Mouse (Mus musculus) midbrain, embryonic 13.5 days (tissue): Measurements from ENCODE around the gene Fat3. TPM values are rescaled to one million over a fixed set of nuclear protein-coding genes. Genes with fewer than 3 reads are reported as not detected.

Experiments
- ATAC-seq: fragments of 200-750 bp; cut with Nextera tagmentation; 2 replicates; pipeline ENCODE4 v1.8.0; 2017; ENCODE audit warnings: mild to moderate bottlenecking, moderate TSS enrichment, moderate library complexity
- H3K27ac ChIP-seq: fragments of 300-500 bp; sonication (generic); 2 replicates; pipeline ENCODE4 v1.5.1; 2015; ENCODE audit warnings: inconsistent platforms, mild to moderate bottlenecking, moderate library complexity
- H3K27me3 ChIP-seq: fragments of 300-500 bp; sonication (generic); 2 replicates; pipeline ENCODE4 v1.6.1; 2015; ENCODE audit warnings: mild to moderate bottlenecking, inconsistent platforms
- H3K36me3 ChIP-seq: fragments of 300-500 bp; sonication (generic); 2 replicates; pipeline ENCODE4 v1.6.1; 2015; ENCODE audit warnings: mild to moderate bottlenecking, inconsistent platforms
- H3K4me1 ChIP-seq: fragments of 300-500 bp; sonication (generic); replicated peaks from 2 replicates; pipeline ENCODE4 v1.6.1; 2015; ENCODE audit warnings: inconsistent platforms
- H3K4me2 ChIP-seq: fragments of 300-500 bp; sonication (generic); replicated peaks from 2 replicates; pipeline ENCODE4 v1.6.1; 2015; ENCODE audit warnings: moderate library complexity, mild to moderate bottlenecking, inconsistent platforms
- H3K4me3 ChIP-seq: fragments of 300-500 bp; sonication (generic); replicated peaks from 2 replicates; pipeline ENCODE4 v1.5.1; 2015; ENCODE audit warnings: mild to moderate bottlenecking, inconsistent platforms
- H3K9ac ChIP-seq: fragments of 300-500 bp; sonication (generic); replicated peaks from 2 replicates; pipeline ENCODE4 v1.6.1; 2015; ENCODE audit warnings: mild to moderate bottlenecking, inconsistent platforms
- H3K9me3 ChIP-seq: fragments of 300-500 bp; sonication (generic); 2 replicates; pipeline ENCODE4 v1.6.1; 2016; ENCODE audit warnings: mild to moderate bottlenecking, inconsistent platforms
- WGBS: fragments of 180-500 bp; shearing (Covaris S2); methylation state at CpG from one replicate; pipeline ENCODE4 v1.1.7; 2015; 5-methylcytosine and 5-hydroxymethylcytosine counted together
- polyA plus RNA-seq: library from polyadenylated mRNA; unstranded; fragments of >200 nt; fragmentation: Nextera tagmentation; extraction: Ambion mirVana; gene quantifications from 2 replicates; pipeline ENCODE4 v1.2.1, GENCODE M21; 2015

The Fat3 gene
- polyA plus RNA-seq, 1 experiment from 2014 or later = 15.4 TPM

DNA sequence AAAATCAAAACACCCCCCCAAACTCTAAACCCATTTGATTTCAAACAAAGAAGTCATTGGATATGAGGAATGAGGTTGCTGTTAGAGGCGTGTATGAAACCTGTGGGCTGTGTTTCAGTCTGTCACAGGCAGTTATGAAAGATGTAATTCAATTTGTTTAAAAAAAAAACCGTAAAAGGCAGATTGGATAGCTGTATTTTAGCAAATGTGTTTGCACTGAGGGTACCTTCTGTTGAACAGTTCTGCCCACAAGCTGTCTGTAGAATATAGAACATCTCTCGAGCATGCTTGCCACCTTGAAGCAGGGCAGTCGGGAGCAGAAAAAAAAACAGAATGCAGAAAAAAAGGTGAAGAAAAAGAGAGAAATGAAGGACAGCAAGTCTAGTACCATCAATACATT lies 472.0 kb downstream of the Fat3 start:
- whole genome bisulfite sequencing = 76% methylated on average over 4 of the region's 4 CpGs
- no peak overlapping the region for H3K27ac ChIP-seq

DNA sequence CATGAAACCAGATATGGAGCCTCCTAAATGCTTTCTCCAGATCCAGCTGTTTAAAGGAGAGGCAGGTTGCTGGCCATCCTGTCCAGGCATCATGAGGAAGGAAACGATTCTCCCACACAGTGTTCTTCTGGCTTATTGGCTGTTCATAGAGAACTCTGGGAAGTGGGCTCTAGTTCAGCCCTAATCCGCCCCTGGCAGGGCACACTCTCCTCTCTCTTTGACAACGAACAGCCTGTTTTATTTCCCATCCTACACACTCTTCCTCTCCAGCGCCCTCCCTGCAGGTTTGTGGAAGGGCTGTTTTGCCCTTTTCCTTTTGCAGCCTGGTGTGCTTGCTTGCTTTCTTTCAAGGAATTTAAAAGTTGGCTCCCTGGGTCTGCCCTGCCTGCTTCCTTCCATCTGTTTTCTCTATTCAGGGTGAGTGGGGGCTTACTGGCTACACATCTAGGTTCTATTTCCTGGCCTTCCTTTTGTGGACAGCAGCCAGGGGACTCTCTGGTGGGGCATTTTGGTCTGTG lies 472.6 kb downstream of the Fat3 start:
- no peak overlapping the region for H3K4me2 ChIP-seq
- ATAC-seq = no peak

More for the DNA sequence above, 472.0 kb downstream of the Fat3 start:
- Histone ChIP-seq H3K9me3 (no peaks in the 10 kb centered on the region), H3K36me3 (no peaks in the 10 kb centered on the region), H3K27me3 (no peaks in the 10 kb centered on the region), H3K4me3 (no peak overlapping the region), H3K9ac (no peak overlapping the region), H3K4me1 (no peaks in the 10 kb centered on the region), H3K4me2 (no peak overlapping the region)
- ATAC-seq = no peak

DNA sequence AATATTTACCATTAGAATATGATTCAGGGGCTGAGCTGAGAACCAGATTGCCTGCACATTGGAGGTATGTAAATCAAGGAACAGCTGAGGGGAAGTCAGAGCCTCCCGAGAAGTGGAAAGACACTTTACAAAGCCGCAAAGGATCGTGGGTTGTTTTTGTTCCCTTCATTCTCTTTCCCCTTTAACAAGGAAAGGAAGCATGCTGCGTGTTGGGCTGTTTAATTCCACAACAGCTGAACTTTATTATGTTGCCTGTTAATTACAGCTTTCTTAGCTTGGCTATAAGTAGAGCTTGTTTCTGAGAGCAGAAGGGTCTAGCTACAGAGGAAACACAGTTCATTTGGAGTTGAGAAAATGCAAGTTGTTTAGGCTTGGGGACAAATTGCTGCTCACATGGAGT lies 475.0 kb downstream of the Fat3 start:
- Histone ChIP-seq H3K4me3 (no peak overlapping the region), H3K9me3 (no peaks in the 10 kb centered on the region), H3K4me2 (no peak overlapping the region), H3K27me3 (no peaks in the 10 kb centered on the region), H3K36me3 (no peaks in the 10 kb centered on the region), H3K4me1 (no peaks in the 10 kb centered on the region), H3K9ac (no peak overlapping the region), H3K27ac (no peak overlapping the region)
- no peak for ATAC-seq
- 63% methylated on average over 4 of the region's 4 CpGs for WGBS

More for the DNA sequence above, 472.6 kb downstream of the Fat3 start:
- H3K4me1 ChIP-seq = no peaks in the 10 kb centered on the region
- H3K27me3 ChIP-seq = no peaks in the 10 kb centered on the region
- no peak overlapping the region for H3K9ac ChIP-seq
- 46% methylated on average over 4 of the region's 4 CpGs for WGBS
- H3K9me3 ChIP-seq = no peaks in the 10 kb centered on the region
- no peak overlapping the region for H3K27ac ChIP-seq
- no peak overlapping the region for H3K4me3 ChIP-seq
- no peaks in the 10 kb centered on the region for H3K36me3 ChIP-seq

DNA sequence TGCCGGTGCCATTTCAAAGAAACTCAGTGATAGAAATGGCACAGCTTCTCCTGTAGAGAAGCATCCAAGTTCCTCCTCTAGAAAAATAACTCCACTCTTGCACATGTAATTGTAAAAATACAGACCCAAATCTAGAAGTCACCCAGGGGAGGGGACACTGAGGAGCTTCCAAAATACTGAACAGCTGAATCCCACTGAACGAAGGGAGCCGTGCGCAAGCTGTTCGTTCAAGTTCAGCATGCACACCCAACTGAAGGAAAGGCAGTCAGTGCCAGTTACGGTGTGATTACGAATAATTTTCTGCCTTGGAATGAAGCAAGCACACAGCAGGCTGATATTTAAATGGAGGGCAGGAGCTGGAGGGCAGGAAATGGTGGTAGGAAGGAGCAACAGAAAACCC lies 476.4 kb downstream of the Fat3 start:
- 91% methylated on average over 7 of the region's 7 CpGs for WGBS
- Histone ChIP-seq H3K4me1 (no peaks in the 10 kb centered on the region), H3K4me2 (no peak overlapping the region), H3K4me3 (no peak overlapping the region), H3K27ac (no peak overlapping the region), H3K9me3 (no peaks in the 10 kb centered on the region), H3K27me3 (no peaks in the 10 kb centered on the region), H3K36me3 (no peaks in the 10 kb centered on the region), H3K9ac (no peak overlapping the region)
- no peak for ATAC-seq

DNA sequence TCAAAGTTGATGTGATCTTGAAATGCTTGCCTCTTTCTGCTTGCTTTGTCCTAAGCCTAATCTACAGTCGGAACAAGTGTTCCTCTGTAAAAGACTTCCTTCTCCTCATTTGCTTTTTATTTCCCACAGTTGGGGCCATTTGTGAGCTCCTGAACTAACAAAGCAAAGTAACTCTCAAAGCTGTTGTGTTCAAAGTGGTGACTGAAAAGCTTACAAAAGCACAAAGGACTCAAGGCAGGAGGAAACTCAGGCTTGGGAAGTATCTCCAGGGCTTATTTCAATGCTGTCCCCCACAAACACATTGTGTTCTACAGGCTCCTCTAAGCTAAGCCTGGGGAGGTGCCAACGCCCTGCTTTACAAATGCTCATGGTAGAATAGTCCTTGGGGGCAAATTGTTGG lies 487.0 kb downstream of the Fat3 start:
- no peak for ATAC-seq
- Histone ChIP-seq H3K4me2 (no peak overlapping the region), H3K9me3 (no peaks in the 10 kb centered on the region; the same call in 1 of the 2 replicates), H3K36me3 (no peaks in the 10 kb centered on the region), H3K9ac (no peak overlapping the region), H3K27me3 (no peaks in the 10 kb centered on the region), H3K4me1 (no peaks in the 10 kb centered on the region), H3K27ac (no peak overlapping the region), H3K4me3 (no peak overlapping the region)
- WGBS = 16% methylated on average over 2 of the region's 2 CpGs

DNA sequence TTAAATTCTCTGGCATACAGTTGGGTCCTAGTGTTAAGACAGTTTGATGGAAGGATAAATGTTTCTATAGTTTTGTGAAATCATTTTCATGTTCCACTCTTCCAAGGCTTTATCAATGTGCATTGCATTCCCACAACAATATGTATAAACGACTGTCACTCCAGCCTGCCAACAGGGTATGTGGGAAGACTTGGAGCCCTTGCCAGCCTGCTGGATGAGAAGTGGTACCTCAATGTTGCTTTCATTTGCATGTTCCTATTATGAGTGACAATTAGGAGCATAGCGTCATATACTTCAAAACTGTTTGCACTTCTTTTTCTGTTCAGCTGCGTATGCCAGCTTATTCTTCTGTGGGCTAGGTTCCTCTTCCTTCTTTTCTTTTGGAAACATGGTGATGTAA lies 489.7 kb downstream of the Fat3 start:
- no peak for ATAC-seq
- no peak overlapping the region for H3K27ac ChIP-seq
- peaks cover 1% of the 10 kb centered on the region for H3K36me3 ChIP-seq
- no peaks in the 10 kb centered on the region for H3K27me3 ChIP-seq
- no peak overlapping the region for H3K9ac ChIP-seq
- H3K4me2 ChIP-seq = no peak overlapping the region
- no peaks in the 10 kb centered on the region; the same call in 1 of the 2 replicates for H3K9me3 ChIP-seq
- WGBS = 95% methylated on average over 3 of the region's 3 CpGs
- H3K4me3 ChIP-seq = no peak overlapping the region
- no peaks in the 10 kb centered on the region for H3K4me1 ChIP-seq

DNA sequence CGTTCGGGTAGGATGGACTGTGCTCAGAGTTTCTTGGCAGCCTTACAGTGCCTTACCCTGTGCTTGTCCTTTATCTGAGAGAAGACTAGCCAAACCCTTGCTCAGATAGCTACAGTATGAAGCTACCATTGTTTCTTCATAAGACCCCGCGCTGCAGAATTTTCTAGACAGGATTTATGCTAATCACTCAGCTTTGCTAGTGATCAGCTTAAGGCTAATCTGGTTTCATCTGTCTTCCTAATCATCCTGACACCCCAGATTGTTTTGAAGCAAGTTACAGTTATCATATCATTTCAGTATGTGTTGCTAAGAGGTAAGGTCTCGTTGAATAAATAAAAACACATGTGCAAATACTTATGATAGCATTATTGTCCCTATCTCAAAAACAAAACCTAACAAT lies 493.6 kb downstream of the Fat3 start:
- H3K27ac ChIP-seq = no peak overlapping the region
- peaks cover 12% of the 10 kb centered on the region for H3K36me3 ChIP-seq
- WGBS = 89% methylated on average over 5 of the region's 5 CpGs
- H3K9me3 ChIP-seq = no peaks in the 10 kb centered on the region; the same call in 1 of the 2 replicates
- no peak overlapping the region for H3K4me3 ChIP-seq
- no peaks in the 10 kb centered on the region for H3K4me1 ChIP-seq
- no peaks in the 10 kb centered on the region for H3K27me3 ChIP-seq
- H3K4me2 ChIP-seq = no peak overlapping the region
- no peak overlapping the region for H3K9ac ChIP-seq
- no peak for ATAC-seq

DNA sequence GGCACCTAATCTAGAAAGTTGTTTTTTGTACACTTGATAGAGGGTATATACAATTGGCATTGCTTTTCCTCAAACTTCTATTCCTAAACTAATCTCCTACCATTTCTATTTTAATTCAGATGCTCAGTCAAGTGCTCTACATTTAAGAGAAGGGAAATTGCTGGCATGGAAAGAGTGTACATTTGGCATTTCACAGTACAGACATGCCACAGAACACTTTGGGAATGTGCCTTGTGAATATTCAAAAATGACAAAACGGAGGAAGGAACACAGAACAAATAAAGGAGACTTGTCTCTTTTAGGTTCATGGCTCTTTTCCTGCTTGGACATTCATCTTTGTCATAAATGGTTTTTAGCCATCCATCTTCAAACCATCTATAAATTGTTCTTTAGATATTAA lies 498.1 kb downstream of the Fat3 start:
- Histone ChIP-seq H3K9me3 (no peaks in the 10 kb centered on the region), H3K4me1 (no peaks in the 10 kb centered on the region), H3K27me3 (no peaks in the 10 kb centered on the region), H3K9ac (no peak overlapping the region), H3K27ac (no peak overlapping the region), H3K36me3 (peaks cover 27% of the 10 kb centered on the region), H3K4me2 (no peak overlapping the region), H3K4me3 (no peak overlapping the region)
- 84% methylated on average over 1 of the region's 1 CpGs for WGBS
- ATAC-seq = no peak

DNA sequence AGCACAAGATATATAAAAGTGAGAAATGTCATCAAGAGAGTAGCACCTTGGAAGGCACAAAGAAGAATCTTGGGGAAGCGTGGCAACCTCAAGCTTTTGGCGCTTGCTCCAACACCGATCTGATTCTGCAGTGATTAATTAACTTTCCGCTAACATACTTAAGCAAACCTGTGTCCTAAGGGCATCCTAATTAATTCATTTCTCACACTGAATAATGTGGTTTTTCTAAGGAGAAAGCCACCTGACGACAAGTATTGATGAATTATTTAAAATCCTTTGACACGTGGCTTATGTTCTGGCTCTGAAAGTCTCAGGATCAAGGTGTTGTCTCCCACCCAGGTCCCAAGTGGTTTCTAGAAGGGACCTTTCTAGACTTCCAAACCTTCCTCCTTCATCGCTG lies 506.3 kb downstream of the Fat3 start:
- Histone ChIP-seq H3K4me1 (peaks cover 7% of the 10 kb centered on the region; the same call in 1 of the 2 replicates), H3K9me3 (no peaks in the 10 kb centered on the region), H3K9ac (no peak overlapping the region), H3K27ac (no peak overlapping the region), H3K4me2 (no peak overlapping the region), H3K36me3 (peaks cover 43% of the 10 kb centered on the region), H3K4me3 (no peak overlapping the region), H3K27me3 (no peaks in the 10 kb centered on the region)
- 0 out of 2 replicates have a peak, but pooled peaks have one; percentile 41 for ATAC-seq
- WGBS = 67% methylated on average over 7 of the region's 7 CpGs

DNA sequence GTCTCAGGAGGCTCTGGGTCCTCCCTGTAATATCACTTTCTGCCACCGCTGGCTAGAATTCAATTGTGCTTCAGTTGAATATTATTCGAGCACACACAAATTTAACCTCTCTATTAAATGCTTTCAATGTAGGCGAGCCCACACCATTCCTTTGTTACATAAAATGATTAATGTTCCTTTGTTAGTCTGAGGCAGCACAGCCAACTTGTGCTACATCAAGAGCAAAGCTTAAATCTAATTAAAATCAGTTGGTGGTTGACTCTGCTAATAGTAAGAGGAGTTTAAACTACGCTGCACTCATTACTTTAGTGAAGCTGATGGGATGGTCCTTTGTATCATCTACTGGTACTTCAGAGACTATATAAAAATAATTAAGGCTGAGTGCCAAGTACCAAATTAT lies 506.9 kb downstream of the Fat3 start:
- H3K27ac ChIP-seq = no peak overlapping the region
- H3K4me2 ChIP-seq = no peak overlapping the region
- no peaks in the 10 kb centered on the region for H3K27me3 ChIP-seq
- WGBS = 62% methylated on average over 4 of the region's 4 CpGs
- H3K4me1 ChIP-seq = peaks cover 7% of the 10 kb centered on the region; the same call in 1 of the 2 replicates
- H3K9me3 ChIP-seq = no peaks in the 10 kb centered on the region
- no peak overlapping the region for H3K4me3 ChIP-seq
- H3K36me3 ChIP-seq = peaks cover 39% of the 10 kb centered on the region
- no peak for ATAC-seq
- no peak overlapping the region for H3K9ac ChIP-seq

DNA sequence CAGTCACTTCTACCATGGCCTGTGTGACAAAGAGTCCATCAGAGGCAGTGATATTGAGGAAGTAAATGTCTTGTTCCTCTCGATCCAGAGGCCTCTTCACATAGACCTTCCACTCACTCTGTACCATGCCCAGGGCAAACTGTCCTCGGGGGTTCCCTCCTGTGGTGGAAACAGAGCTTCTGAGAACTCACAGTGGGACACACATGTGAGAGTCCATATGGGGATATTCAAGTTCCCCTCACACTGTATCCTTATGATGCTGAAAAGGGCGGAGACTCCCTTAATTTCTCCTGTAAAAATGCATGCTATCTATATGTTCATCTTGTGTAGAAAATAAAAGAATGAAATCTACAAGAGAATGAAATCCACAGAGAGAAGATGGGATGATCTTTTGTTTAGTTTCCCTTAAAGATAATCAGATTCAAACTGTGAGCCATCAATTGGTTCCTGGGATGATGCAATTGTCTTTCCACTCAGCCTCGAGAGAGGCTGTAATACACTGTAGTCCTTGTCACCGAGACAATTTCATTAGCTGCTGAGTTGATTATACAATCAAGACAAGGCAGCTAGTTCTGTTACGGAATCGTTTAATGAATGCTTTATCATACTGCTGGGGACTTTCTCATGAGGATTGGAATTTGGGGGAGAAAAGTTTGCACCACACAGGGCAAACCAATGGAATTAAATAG lies 508.8 kb downstream of the Fat3 start:
- Histone ChIP-seq H3K4me2 (no peak overlapping the region), H3K9me3 (no peaks in the 10 kb centered on the region), H3K4me3 (no peak overlapping the region), H3K27ac (no peak overlapping the region), H3K4me1 (peaks cover 7% of the 10 kb centered on the region; the same call in 1 of the 2 replicates), H3K27me3 (no peaks in the 10 kb centered on the region), H3K36me3 (peaks cover 24% of the 10 kb centered on the region), H3K9ac (no peak overlapping the region)
- 49% methylated on average over 7 of the region's 7 CpGs for whole genome bisulfite sequencing
- peak; percentile 35; the same call in 1 of the 2 replicates for ATAC-seq

DNA sequence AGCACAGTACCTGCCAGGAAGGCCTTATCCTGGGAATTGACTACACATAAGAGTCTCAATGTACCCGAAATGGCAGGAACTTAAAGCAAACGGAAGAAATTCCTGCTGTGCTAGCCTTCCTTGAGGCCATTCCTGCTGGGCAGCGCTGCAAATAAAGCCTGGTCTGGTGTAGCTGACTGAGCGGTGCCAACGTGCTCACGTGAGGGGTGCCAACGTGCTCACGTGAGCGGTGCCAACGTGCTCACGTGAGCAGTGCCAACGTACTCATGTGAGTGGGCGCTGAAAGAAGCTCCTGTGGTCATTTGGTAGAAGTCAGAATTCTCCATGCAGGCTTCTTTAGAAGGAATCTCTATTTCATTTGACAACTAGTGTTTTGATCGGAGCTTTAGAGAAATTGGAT lies 522.8 kb downstream of the Fat3 start:
- Histone ChIP-seq H3K27ac (no peak overlapping the region), H3K9ac (no peak overlapping the region), H3K36me3 (no peaks in the 10 kb centered on the region), H3K9me3 (no peaks in the 10 kb centered on the region), H3K27me3 (no peaks in the 10 kb centered on the region), H3K4me3 (no peak overlapping the region), H3K4me1 (peaks cover 11% of the 10 kb centered on the region), H3K4me2 (no peak overlapping the region)
- ATAC-seq = no peak
- WGBS = 89% methylated on average over 14 of the region's 14 CpGs
